Mouse (Mus musculus) forebrain, embryonic 10.5 days (tissue): ENCODE measurements around the gene S1pr4. TPM values are rescaled to one million over a fixed set of nuclear protein-coding genes. Genes with fewer than 3 reads are reported as not detected.

ENCODE experiments used
- DNase-seq: peaks from one replicate; pipeline ENCODE4 v3.0.0-alpha.2; 2017; ENCODE audit warnings: low spot score; ENCODE audit errors: extremely low spot score
- H3K27ac ChIP-seq: fragments of 300-500 bp; sonication (generic); 2 replicates; pipeline ENCODE4 v1.5.1; 2016; ENCODE audit warnings: mild to moderate bottlenecking
- H3K27me3 ChIP-seq: fragments of 300-500 bp; sonication (generic); 2 replicates; pipeline ENCODE4 v1.6.1; 2016; ENCODE audit warnings: mild to moderate bottlenecking; ENCODE audit not compliant: poor library complexity, severe bottlenecking
- H3K36me3 ChIP-seq: fragments of 300-500 bp; sonication (generic); replicated peaks from 2 replicates; pipeline ENCODE4 v1.6.1; 2016; ENCODE audit warnings: mild to moderate bottlenecking, moderate library complexity
- H3K4me1 ChIP-seq: fragments of 300-500 bp; sonication (generic); 2 replicates; pipeline ENCODE4 v1.6.1; 2016
- H3K4me3 ChIP-seq: fragments of 300-500 bp; sonication (generic); 2 replicates; pipeline ENCODE4 v1.5.1; 2016; ENCODE audit warnings: mild to moderate bottlenecking, moderate library complexity
- H3K9me3 ChIP-seq: fragments of 300-500 bp; sonication (generic); 2 replicates; pipeline ENCODE4 v1.6.1; 2016; ENCODE audit warnings: mild to moderate bottlenecking, moderate library complexity
- WGBS: fragments of 180-500 bp; shearing (Covaris S2); methylation state at CpG from one replicate; pipeline ENCODE4 v1.1.7; 2016; 5-methylcytosine and 5-hydroxymethylcytosine counted together
- polyA plus RNA-seq: library from polyadenylated mRNA; unstranded; fragments of >200 nt; fragmentation: Nextera tagmentation; extraction: Ambion mirVana; gene quantifications from 2 replicates; pipeline ENCODE4 v1.2.1, GENCODE M21; 2016

Gene S1pr4
- polyA plus RNA-seq, 1 experiment from 2014 or later, result 0.32 TPM

- DNase-seq, result no peak
- peak overlapping the region; percentile 89 for H3K27ac ChIP-seq
- 2% methylated on average over 41 of the region's 41 CpGs for WGBS
Measured at GRCm38 (mm10) chr10:81495616-81496263, 4.2 kb downstream of the S1pr4 start.

GRCm38 (mm10) chr10:81495151-81495550, 4.8 kb downstream of the S1pr4 start:
- no peaks in the 10 kb centered on the region for H3K9me3 ChIP-seq
- H3K27me3 ChIP-seq, result no peaks in the 10 kb centered on the region
- H3K4me3 ChIP-seq, result peak overlapping the region; percentile 71
- H3K36me3 ChIP-seq, result peaks cover 41% of the 10 kb centered on the region
- peak overlapping the region; percentile 89 for H3K27ac ChIP-seq
- H3K4me1 ChIP-seq, result peaks cover 48% of the 10 kb centered on the region
- WGBS, result 84% methylated on average over 6 of the region's 6 CpGs
- no peak for DNase-seq

More at GRCm38 (mm10) chr10:81495616-81496263, 4.2 kb downstream of the S1pr4 start:
- no peaks in the 10 kb centered on the region for H3K9me3 ChIP-seq
- no peaks in the 10 kb centered on the region for H3K27me3 ChIP-seq
- H3K4me3 ChIP-seq, result peak overlapping the region; percentile 71
- H3K4me1 ChIP-seq, result peaks cover 48% of the 10 kb centered on the region
- peaks cover 35% of the 10 kb centered on the region for H3K36me3 ChIP-seq

- Histone ChIP-seq H3K27ac (no peak overlapping the region), H3K4me3 (peak overlapping the region; percentile 71), H3K27me3 (no peaks in the 10 kb centered on the region), H3K9me3 (no peaks in the 10 kb centered on the region), H3K36me3 (peaks cover 48% of the 10 kb centered on the region), H3K4me1 (peaks cover 47% of the 10 kb centered on the region)
- no peak for DNase-seq
- WGBS, result 88% methylated on average over 11 of the region's 11 CpGs
Measured at GRCm38 (mm10) chr10:81494260-81495041, 5.5 kb downstream of the S1pr4 start.

- WGBS, result 87% methylated on average over 8 of the region's 8 CpGs
- Histone ChIP-seq H3K4me3 (peak overlapping the region; percentile 18; the same call in 1 of the 2 replicates), H3K4me1 (peaks cover 41% of the 10 kb centered on the region), H3K9me3 (no peaks in the 10 kb centered on the region), H3K27me3 (no peaks in the 10 kb centered on the region), H3K27ac (no peak overlapping the region), H3K36me3 (peaks cover 55% of the 10 kb centered on the region)
- DNase-seq, result no peak
Measured at GRCm38 (mm10) chr10:81493601-81494220, 6.2 kb downstream of the S1pr4 start.

DNA sequence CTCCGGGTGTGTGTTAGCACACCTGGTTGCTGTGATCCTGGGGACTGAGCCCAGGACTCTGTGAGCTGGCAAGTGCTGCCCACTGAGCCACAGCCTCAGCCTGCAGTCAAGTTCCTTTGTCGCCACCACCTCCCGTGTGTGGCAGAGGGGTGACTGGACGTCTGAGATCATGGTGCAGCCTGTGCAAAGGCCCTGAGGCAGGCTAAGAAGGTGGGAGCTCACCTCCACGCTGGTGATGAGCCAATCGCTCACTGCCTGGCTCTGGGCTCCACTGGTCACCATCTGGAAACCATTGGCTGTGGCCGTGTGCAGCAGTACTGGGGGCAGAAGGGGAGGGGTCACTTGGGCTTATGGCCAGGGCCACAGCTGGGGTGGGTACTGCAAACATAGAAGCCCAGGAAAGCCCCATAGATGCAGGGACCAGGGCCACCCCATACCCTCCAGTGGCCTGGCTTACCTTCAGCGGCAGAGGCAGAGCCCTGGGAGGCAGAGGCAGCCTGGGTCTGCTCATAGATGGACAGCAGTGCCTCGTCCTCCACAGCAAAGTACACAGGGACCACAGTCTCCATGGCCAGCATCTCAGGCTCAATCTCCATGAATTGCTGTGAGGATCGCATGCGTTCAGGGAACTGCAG, 7.2 kb downstream of the S1pr4 start:
- no peak for DNase-seq
- Histone ChIP-seq H3K27ac (no peak overlapping the region), H3K36me3 (peaks cover 65% of the 10 kb centered on the region), H3K27me3 (no peaks in the 10 kb centered on the region), H3K4me3 (peak overlapping the region; percentile 13; the same call in 1 of the 2 replicates), H3K4me1 (peaks cover 36% of the 10 kb centered on the region), H3K9me3 (no peaks in the 10 kb centered on the region)
- WGBS, result 86% methylated on average over 11 of the region's 11 CpGs

DNA sequence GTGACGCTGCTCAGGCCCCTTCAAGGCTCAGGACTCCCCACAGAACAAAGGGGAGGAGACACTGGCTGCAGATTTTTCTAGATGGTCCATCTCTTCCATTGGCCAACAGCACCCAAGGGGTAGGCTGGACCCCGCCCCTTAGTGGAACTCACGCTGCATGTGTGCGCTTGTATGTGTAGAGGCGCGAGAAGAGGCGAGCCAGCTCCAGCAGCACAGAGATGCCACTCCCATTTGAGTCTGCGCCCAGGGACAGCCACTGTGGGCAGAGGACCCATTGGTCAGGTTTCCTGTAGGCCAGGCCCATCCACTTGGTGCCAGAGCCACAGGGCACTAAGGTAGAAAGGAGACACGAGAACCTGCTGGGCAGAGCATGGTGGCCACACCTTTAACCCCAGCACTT, 8.9 kb downstream of the S1pr4 start:
- Histone ChIP-seq H3K4me1 (peaks cover 27% of the 10 kb centered on the region), H3K36me3 (peaks cover 82% of the 10 kb centered on the region)
- 93% methylated on average over 9 of the region's 9 CpGs for WGBS

DNA sequence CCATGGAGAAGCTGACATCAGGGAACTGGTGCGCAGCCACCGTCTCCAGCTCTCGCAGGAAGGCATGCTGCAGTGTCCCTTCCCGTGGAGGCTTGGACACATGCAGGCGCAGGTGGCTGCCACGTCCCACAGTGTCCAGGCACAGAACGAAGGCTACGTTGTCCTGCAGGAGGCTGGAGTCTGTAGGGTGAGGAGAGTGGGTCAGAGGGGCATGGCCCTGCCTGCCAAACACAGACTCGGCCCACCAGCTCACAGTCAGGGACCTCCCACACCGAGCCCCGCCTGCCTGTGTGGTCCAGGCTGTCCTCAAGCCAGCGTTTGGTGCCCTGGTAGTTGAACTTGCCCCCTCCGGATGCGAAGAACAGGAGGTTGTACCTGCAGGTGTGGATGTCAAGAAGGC, 10.0 kb downstream of the S1pr4 start:
- Histone ChIP-seq H3K36me3 (peaks cover 82% of the 10 kb centered on the region), H3K4me1 (peaks cover 19% of the 10 kb centered on the region)
- 87% methylated on average over 14 of the region's 14 CpGs for WGBS

More for the DNA sequence above, 8.9 kb downstream of the S1pr4 start:
- H3K9me3 ChIP-seq, result no peaks in the 10 kb centered on the region
- no peak overlapping the region for H3K27ac ChIP-seq
- no peaks in the 10 kb centered on the region for H3K27me3 ChIP-seq
- no peak for DNase-seq
- H3K4me3 ChIP-seq, result no peak overlapping the region

DNA sequence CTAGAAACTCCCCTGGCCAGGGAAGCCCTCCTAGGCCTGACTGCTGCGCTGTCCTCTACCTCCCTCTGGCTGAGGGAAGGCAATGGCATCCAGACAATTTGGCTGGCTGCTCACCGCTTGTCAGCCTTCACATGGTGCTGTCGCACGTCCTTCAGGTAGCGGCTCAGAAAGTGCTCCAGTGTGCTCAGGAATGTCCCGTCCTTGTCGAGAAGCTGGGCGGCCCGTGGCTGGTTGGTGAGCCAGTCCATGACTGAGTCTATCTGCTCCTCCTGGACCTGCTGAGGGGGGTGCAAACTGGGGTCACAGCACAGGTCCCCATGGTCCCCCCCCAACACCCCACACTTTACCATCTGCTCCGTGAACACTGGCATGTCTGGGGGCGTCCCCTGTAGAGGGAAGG, 11.9 kb downstream of the S1pr4 start:
- Histone ChIP-seq H3K9me3 (no peaks in the 10 kb centered on the region), H3K4me1 (peaks cover 11% of the 10 kb centered on the region; the same call in 1 of the 2 replicates), H3K27ac (no peak overlapping the region), H3K36me3 (peaks cover 71% of the 10 kb centered on the region), H3K4me3 (no peak overlapping the region), H3K27me3 (no peaks in the 10 kb centered on the region)
- 81% methylated on average over 11 of the region's 11 CpGs for WGBS
- no peak for DNase-seq

More for the DNA sequence above, 10.0 kb downstream of the S1pr4 start:
- DNase-seq, result no peak
- H3K9me3 ChIP-seq, result no peaks in the 10 kb centered on the region
- no peak overlapping the region; the same call in 1 of the 2 replicates for H3K4me3 ChIP-seq
- H3K27ac ChIP-seq, result no peak overlapping the region
- H3K27me3 ChIP-seq, result no peaks in the 10 kb centered on the region

DNA sequence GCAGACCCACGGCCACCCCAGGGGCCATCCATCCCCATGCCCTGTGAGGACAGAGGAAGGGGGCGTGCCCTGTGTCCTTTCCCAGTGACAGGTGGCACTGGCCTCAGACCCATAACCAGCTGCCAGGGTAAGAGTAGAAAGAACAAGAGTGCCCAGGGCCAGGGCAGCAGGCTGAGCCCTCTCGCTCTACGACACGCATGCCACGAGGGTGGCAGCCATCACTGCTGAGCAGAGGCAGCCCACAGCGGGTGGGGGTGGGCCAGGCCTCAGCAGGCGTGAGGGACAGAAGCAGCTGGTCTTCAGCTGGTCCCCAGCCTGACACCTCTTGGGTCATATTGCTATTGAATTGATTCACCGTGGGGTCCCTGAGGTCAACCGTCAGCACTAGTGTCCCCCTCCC, 13.4 kb downstream of the S1pr4 start:
- Histone ChIP-seq H3K36me3 (peaks cover 55% of the 10 kb centered on the region), H3K4me1 (peaks cover 25% of the 10 kb centered on the region), H3K4me3 (no peak overlapping the region), H3K9me3 (no peaks in the 10 kb centered on the region), H3K27ac (no peak overlapping the region), H3K27me3 (peaks cover 15% of the 10 kb centered on the region)
- DNase-seq, result no peak
- WGBS, result 92% methylated on average over 10 of the region's 10 CpGs

DNA sequence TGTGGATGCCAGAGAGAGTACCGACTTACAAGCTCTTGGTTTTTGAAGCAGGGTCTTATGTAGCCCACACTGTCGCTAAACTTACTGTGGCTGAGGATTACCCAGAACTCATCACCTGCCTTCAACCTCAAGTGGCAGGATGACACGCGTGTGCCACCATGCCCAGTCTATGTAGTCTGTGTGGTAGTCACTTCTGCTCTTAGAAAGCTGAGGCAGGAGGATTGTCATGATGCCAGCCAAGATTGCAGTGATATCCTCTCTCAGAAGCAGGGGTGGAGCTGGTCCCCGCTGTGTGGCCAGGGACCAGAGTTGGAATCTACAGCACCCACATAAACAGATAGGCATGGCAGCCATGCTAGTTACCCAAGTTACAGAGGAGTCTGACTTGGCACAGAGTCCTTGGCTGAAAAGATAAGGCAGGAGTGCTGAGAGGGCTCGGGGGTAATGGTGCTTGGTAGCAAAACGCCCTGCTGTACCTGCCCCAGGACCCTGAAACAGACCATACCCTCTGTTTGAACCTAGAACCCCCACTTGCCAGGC, 14.4 kb downstream of the S1pr4 start:
- DNase-seq, result no peak
- peaks cover 46% of the 10 kb centered on the region for H3K36me3 ChIP-seq
- peaks cover 24% of the 10 kb centered on the region for H3K27me3 ChIP-seq
- H3K4me3 ChIP-seq, result no peak overlapping the region
- WGBS, result 71% methylated on average over 7 of the region's 7 CpGs
- H3K27ac ChIP-seq, result no peak overlapping the region
- peaks cover 28% of the 10 kb centered on the region for H3K4me1 ChIP-seq
- H3K9me3 ChIP-seq, result no peaks in the 10 kb centered on the region

- 36% methylated on average over 2 of the region's 2 CpGs for WGBS
- Histone ChIP-seq H3K27me3 (peaks cover 29% of the 10 kb centered on the region), H3K36me3 (peaks cover 41% of the 10 kb centered on the region), H3K9me3 (no peaks in the 10 kb centered on the region), H3K27ac (no peak overlapping the region), H3K4me3 (no peak overlapping the region), H3K4me1 (peaks cover 32% of the 10 kb centered on the region)
- DNase-seq, result no peak
Measured at GRCm38 (mm10) chr10:81485060-81485449, 14.9 kb downstream of the S1pr4 start.

GRCm38 (mm10) chr10:81484441-81485059, 15.4 kb downstream of the S1pr4 start:
- Histone ChIP-seq H3K4me3 (no peak overlapping the region), H3K36me3 (peaks cover 36% of the 10 kb centered on the region), H3K27ac (0 out of 2 replicates have a peak overlapping the region, but pooled peaks have one; percentile 32), H3K27me3 (peaks cover 32% of the 10 kb centered on the region), H3K4me1 (peaks cover 32% of the 10 kb centered on the region), H3K9me3 (no peaks in the 10 kb centered on the region)
- 76% methylated on average over 6 of the region's 6 CpGs for WGBS
- no peak for DNase-seq
